Mouse (Mus musculus) lung, embryonic 14.5 days (tissue): ENCODE measurements around the gene Gm20388. TPM values are rescaled to one million over a fixed set of nuclear protein-coding genes. Genes with fewer than 3 reads are reported as not detected.

ENCODE experiments used
- ATAC-seq: fragments of 200-750 bp; cut with Nextera tagmentation; 2 replicates; pipeline ENCODE4 v1.8.0; 2017; ENCODE audit warnings: mild to moderate bottlenecking, moderate TSS enrichment, moderate library complexity; ENCODE audit not compliant: insufficient read depth
- DNase-seq: peaks from one replicate; pipeline ENCODE4 v3.0.0-alpha.2; 2015
- H3K27ac ChIP-seq: fragments of 300-500 bp; sonication (generic); 2 replicates; pipeline ENCODE4 v1.5.1; 2014; ENCODE audit warnings: low read depth, mild to moderate bottlenecking, moderate library complexity
- H3K27me3 ChIP-seq: fragments of 300-500 bp; sonication (generic); 2 replicates; pipeline ENCODE4 v1.6.1; 2014; ENCODE audit warnings: low read length, control low read depth; ENCODE audit not compliant: insufficient read depth
- H3K36me3 ChIP-seq: fragments of 300-500 bp; sonication (generic); 2 replicates; pipeline ENCODE4 v1.6.1; 2014; ENCODE audit warnings: control low read depth; ENCODE audit not compliant: insufficient read depth
- H3K4me1 ChIP-seq: fragments of 300-500 bp; sonication (generic); 2 replicates; pipeline ENCODE4 v1.6.1; 2014; ENCODE audit warnings: antibody characterized with exemption, control low read depth; ENCODE audit not compliant: insufficient read depth
- H3K4me2 ChIP-seq: fragments of 300-500 bp; sonication (generic); 2 replicates; pipeline ENCODE4 v1.6.1; 2014; ENCODE audit warnings: mild to moderate bottlenecking
- H3K4me3 ChIP-seq: fragments of 300-500 bp; sonication (generic); 2 replicates; pipeline ENCODE4 v1.5.1; 2014; ENCODE audit warnings: low read depth, low read length
- H3K9ac ChIP-seq: fragments of 300-500 bp; sonication (generic); 2 replicates; pipeline ENCODE4 v1.6.1; 2014
- H3K9me3 ChIP-seq: fragments of 300-500 bp; sonication (generic); 2 replicates; pipeline ENCODE4 v1.6.1; 2016; ENCODE audit warnings: low read depth, low read length, control low read depth
- CTCF ChIP-seq: IDR thresholded peaks from 2 replicates; pipeline ENCODE4 v1.5.1; 2016; ENCODE audit warnings: antibody characterized with exemption, low read depth
- WGBS: fragments of 180-500 bp; shearing (Covaris S2); extraction: QIAGEN DNeasy Blood & Tissue Kit; methylation state at CpG from one replicate; pipeline ENCODE4 v1.1.7; 2014; 5-methylcytosine and 5-hydroxymethylcytosine counted together
- polyA plus RNA-seq: library from polyadenylated mRNA; unstranded; fragments of >200 nt; fragmentation: Nextera tagmentation; extraction: Ambion mirVana; gene quantifications from 2 replicates; pipeline ENCODE4 v1.2.1, GENCODE M21; 2014

Gm20388 gene
- polyA plus RNA-seq, 1 experiment from 2014 or later = not detected

DNA sequence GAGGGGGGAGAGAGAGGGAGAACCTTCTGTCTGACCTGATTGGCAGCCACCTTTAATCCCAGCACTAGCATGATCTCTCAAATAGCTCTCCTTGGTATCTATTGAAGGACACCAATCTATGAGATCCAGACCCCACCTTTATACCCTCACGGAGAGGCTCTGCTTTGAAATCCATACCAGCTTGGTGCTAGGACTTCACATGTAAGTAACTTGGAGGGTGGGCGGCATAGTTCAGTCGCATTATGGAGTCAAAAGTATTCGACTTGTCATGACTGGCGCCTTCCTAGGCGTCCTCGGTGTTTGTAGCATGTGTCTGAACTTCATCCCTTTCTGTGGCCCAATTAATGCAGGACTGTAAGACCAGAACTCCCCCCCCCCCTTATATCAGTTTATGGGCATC, 2464.7 kb downstream of the Gm20388 start:
- no peaks in the 10 kb centered on the region for H3K27me3 ChIP-seq
- no peak for DNase-seq
- H3K36me3 ChIP-seq = peaks cover 10% of the 10 kb centered on the region; the same call in 1 of the 2 replicates
- H3K4me1 ChIP-seq = 0 out of 2 replicates have a peak, but pooled peaks cover 10% of the 10 kb centered on the region
- H3K9ac ChIP-seq = no peak overlapping the region
- TF ChIP-seq CTCF = no peak
- no peak for ATAC-seq
- WGBS = 92% methylated on average over 7 of the region's 7 CpGs
- H3K9me3 ChIP-seq = no peaks in the 10 kb centered on the region
- peak overlapping the region; percentile 79; the same call in 1 of the 2 replicates for H3K4me2 ChIP-seq
- H3K4me3 ChIP-seq = no peak overlapping the region
- no peak overlapping the region for H3K27ac ChIP-seq

DNA sequence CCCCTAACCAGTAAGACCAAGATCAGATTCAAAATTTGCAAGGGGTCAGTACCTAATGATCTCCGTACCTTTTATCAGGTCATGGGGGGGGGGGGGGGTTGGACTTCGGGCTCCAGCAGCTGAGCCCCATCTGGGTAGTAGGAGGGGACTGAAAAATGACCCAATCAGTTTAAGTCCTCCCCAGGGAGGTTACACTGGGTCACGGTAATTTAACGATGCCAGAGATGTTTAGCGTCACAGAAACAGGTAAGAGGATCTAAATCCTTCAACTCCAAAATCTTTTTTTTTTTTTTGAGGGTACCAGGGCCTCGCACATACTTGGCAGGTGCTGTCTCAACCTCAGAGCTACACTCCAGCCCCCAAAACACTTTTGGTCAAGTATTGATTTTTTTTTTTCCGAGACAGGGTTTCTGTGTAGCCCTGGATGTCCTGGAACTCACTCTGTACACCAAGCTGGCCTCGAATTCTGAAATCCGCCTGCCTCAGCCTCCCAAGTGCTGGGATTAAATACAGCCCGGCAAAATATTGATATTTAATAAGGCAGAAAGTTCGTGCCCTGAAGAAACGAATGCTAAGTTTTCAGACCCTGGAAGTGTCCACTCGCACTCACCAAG, 2465.2 kb downstream of the Gm20388 start:
- Histone ChIP-seq H3K4me2 (peak overlapping the region; percentile 79), H3K9ac (peak overlapping the region; percentile 88; the same call in 1 of the 2 replicates), H3K27me3 (no peaks in the 10 kb centered on the region), H3K4me3 (peak overlapping the region; percentile 86), H3K36me3 (peaks cover 15% of the 10 kb centered on the region; the same call in 1 of the 2 replicates), H3K4me1 (0 out of 2 replicates have a peak, but pooled peaks cover 10% of the 10 kb centered on the region), H3K27ac (0 out of 2 replicates have a peak overlapping the region, but pooled peaks have one; percentile 19), H3K9me3 (no peaks in the 10 kb centered on the region)
- DNase-seq = no peak
- ATAC-seq = peak; percentile 25
- WGBS = 26% methylated on average over 13 of the region's 13 CpGs
- TF ChIP-seq CTCF = no peak

GRCm38 (mm10) chr8:122376365-122377231, 2466.0 kb downstream of the Gm20388 start, which contains the start of gene Zc3h18:
TSS of gene Zc3h18 (plus strand) at chr8:122376609.
- ATAC-seq (peak; percentile 93), DNase-seq (peak; percentile 100)
- Histone ChIP-seq H3K9ac (peak within 1 kb of the TSS; percentile 88), H3K36me3 (peaks cover 19% of the 10 kb centered on the region; the same call in 1 of the 2 replicates), H3K4me1 (0 out of 2 replicates have a peak, but pooled peaks cover 10% of the 10 kb centered on the region), H3K4me2 (peak within 1 kb of the TSS; percentile 79), H3K4me3 (peak within 1 kb of the TSS; percentile 86), H3K27ac (peak within 1 kb of the TSS; percentile 94), H3K9me3 (no peaks in the 10 kb centered on the region), H3K27me3 (no peaks in the 10 kb centered on the region)
- TF ChIP-seq CTCF = peak; percentile 63
- WGBS = under 1% methylated on average over 107 of the region's 107 CpGs

GRCm38 (mm10) chr8:122383039-122383438, 2472.4 kb downstream of the Gm20388 start:
- no peak overlapping the region for H3K4me2 ChIP-seq
- no peak overlapping the region for H3K9ac ChIP-seq
- DNase-seq = no peak
- ATAC-seq = no peak
- H3K4me1 ChIP-seq = 0 out of 2 replicates have a peak, but pooled peaks cover 3% of the 10 kb centered on the region
- H3K27ac ChIP-seq = no peak overlapping the region
- 65% methylated on average over 4 of the region's 4 CpGs for WGBS
- no peaks in the 10 kb centered on the region for H3K27me3 ChIP-seq
- peaks cover 70% of the 10 kb centered on the region for H3K36me3 ChIP-seq
- H3K9me3 ChIP-seq = no peaks in the 10 kb centered on the region
- TF ChIP-seq CTCF = no peak
- no peak overlapping the region for H3K4me3 ChIP-seq

DNA sequence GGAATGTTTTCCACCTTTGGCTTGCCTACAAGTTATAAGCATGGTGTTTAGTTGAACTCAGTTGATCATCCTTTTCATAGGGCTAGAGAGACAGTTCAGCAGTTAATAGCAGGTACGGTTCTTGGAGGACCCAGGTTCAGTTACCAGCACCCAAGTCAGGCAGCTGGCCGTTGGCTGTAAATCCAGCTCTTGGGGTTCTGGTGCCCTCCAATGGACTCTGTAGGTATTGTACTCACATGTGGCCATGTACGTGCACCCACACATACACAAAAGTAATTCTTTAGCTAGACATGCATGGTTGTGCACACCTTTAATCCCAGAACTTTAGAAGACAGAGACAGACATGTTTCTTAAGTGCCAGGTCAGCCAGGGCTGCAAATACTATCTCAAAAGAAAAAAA, 2478.7 kb downstream of the Gm20388 start:
- no peaks in the 10 kb centered on the region for H3K27me3 ChIP-seq
- no peak for ATAC-seq
- 85% methylated on average over 3 of the region's 3 CpGs for WGBS
- no peak overlapping the region for H3K27ac ChIP-seq
- H3K4me3 ChIP-seq = no peak overlapping the region
- 0 out of 2 replicates have a peak, but pooled peaks have one; percentile 5 for TF ChIP-seq CTCF
- H3K36me3 ChIP-seq = peaks cover 95% of the 10 kb centered on the region
- no peak overlapping the region for H3K9ac ChIP-seq
- H3K4me2 ChIP-seq = no peak overlapping the region
- H3K9me3 ChIP-seq = no peaks in the 10 kb centered on the region
- DNase-seq = peak; percentile 7
- H3K4me1 ChIP-seq = no peaks in the 10 kb centered on the region

DNA sequence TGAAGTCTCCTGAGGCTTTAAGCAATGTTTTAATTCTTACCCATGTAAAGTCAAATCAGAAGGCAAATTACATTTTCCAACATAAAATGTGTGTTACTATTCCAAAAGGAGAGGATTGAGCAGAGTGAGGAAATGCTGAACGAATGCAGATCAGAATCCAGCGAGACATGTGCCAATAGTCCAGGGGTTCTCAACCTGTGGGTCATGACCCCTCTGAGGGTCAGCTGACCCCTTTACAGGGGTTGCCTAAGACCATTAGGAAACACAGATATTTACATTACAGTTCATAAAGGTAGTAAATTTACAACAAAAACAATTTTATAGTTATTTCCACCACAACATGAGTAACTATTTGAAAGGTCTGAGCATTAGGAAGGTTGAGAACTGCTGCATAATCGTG, 2480.1 kb downstream of the Gm20388 start:
- Histone ChIP-seq H3K4me3 (no peak overlapping the region), H3K27me3 (no peaks in the 10 kb centered on the region), H3K9me3 (no peaks in the 10 kb centered on the region), H3K9ac (no peak overlapping the region), H3K4me1 (no peaks in the 10 kb centered on the region), H3K4me2 (no peak overlapping the region), H3K27ac (no peak overlapping the region), H3K36me3 (peaks cover 94% of the 10 kb centered on the region)
- DNase-seq (no peak), ATAC-seq (no peak)
- no peak for TF ChIP-seq CTCF
- 86% methylated on average over 3 of the region's 3 CpGs for WGBS

- no peak for DNase-seq
- H3K4me3 ChIP-seq = no peak overlapping the region
- TF ChIP-seq CTCF = no peak
- H3K4me2 ChIP-seq = no peak overlapping the region
- no peak for ATAC-seq
- no peak overlapping the region for H3K27ac ChIP-seq
- no peak overlapping the region for H3K9ac ChIP-seq
- no peaks in the 10 kb centered on the region for H3K9me3 ChIP-seq
- peaks cover 82% of the 10 kb centered on the region for H3K36me3 ChIP-seq
- H3K27me3 ChIP-seq = no peaks in the 10 kb centered on the region
- H3K4me1 ChIP-seq = no peaks in the 10 kb centered on the region
Observed at GRCm38 (mm10) chr8:122393717-122394116, 2483.1 kb downstream of the Gm20388 start.
